Comparison of ENCODE assay signal across 21 mouse cellular contexts in the genomic region with DNA sequence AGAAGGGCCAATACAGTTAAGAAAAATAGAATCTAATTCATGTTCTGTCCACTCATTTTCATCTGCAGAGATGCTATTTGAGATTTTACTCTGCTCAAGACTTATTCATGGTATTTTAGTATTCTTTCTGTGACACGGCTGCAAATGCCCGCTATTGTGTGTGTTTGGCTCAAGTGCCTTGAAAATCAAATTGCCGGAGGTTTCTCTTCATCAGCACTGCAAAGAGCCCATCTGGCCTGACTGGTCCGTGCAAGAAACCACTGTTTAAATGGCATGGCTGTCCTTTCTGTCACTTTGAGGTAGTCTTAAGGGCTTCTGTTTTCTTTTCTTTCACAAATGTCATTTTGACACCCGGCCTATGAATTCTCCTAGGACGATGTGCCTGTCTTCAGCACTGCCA.
"Had no signal": no experiment of that assay in that cellular context is flagged by ENCODE, and none has a peak within 500 bp of the region (broad histone marks: within the 10 kb centered on the region; RNA-seq: fewer than 3 reads in every experiment).

No protein-coding gene starts in this region.

- H3K4me3 ChIP-seq: lung, embryonic 15.5 days; megakaryocyte, embryonic 14.5 days; midbrain, embryonic 13.5 days; midbrain, embryonic 15.5 days; myocyte; neural tube, embryonic 13.5 days; neural tube, embryonic 15.5 days had no signal

- ATAC-seq: lung, postnatal 0 days; midbrain, embryonic 13.5 days; midbrain, embryonic 15.5 days had no signal

- H3K9me3 ChIP-seq: lung, embryonic 15.5 days; megakaryocyte, embryonic 14.5 days; midbrain, embryonic 13.5 days; midbrain, embryonic 15.5 days; neural tube, embryonic 13.5 days; neural tube, embryonic 15.5 days had no signal

- H3K4me2 ChIP-seq: lung, embryonic 15.5 days; midbrain, embryonic 11.5 days; midbrain, embryonic 13.5 days; midbrain, embryonic 15.5 days; neural tube, embryonic 13.5 days; neural tube, embryonic 15.5 days had no signal

- H3K9ac ChIP-seq: lung, embryonic 15.5 days; midbrain, embryonic 13.5 days; midbrain, embryonic 15.5 days; neural tube, embryonic 13.5 days; neural tube, embryonic 15.5 days had no signal

- DNase-seq: lung, adult 2 months; lung, postnatal 14 days; lung, postnatal 36 days; retina, postnatal 1 day; right cerebral cortex, adult 18-20 months; right cerebral cortex, postnatal 25 days; right cerebral cortex, postnatal 4 days; spleen, adult 18-20 months; thymus, adult 18-20 months; thymus, postnatal 14 days; thymus, postnatal 36 days had no signal

- H3K36me3 ChIP-seq: lung, embryonic 15.5 days; midbrain, embryonic 13.5 days; midbrain, embryonic 15.5 days; neural tube, embryonic 13.5 days; neural tube, embryonic 15.5 days had no signal

- H3K27me3 ChIP-seq: lung, embryonic 15.5 days; megakaryocyte, embryonic 14.5 days; midbrain, embryonic 13.5 days; midbrain, embryonic 15.5 days; neural tube, embryonic 13.5 days; neural tube, embryonic 15.5 days had no signal

- H3K4me1 ChIP-seq: lung, embryonic 15.5 days; megakaryocyte, embryonic 14.5 days; midbrain, embryonic 15.5 days; neural tube, embryonic 13.5 days; neural tube, embryonic 15.5 days had no signal

- H3K27ac ChIP-seq: lung, embryonic 15.5 days; macrophage; midbrain, embryonic 13.5 days; midbrain, embryonic 15.5 days; neural tube, embryonic 13.5 days; neural tube, embryonic 15.5 days had no signal
